15 mouse cellular contexts compared by ENCODE assay signal in genomic region chr5:66918316-66919305, GRCm38 (mm10).
DNase-seq lines count a peak whose midpoint lies in the region; ATAC-seq and TF ChIP-seq lines count a peak whose summit lies in the region.
"Had no signal": no experiment of that assay in that cellular context is flagged by ENCODE, and none has a peak within 500 bp of the region (broad histone marks: within the 10 kb centered on the region; RNA-seq: fewer than 3 reads in every experiment).

No protein-coding gene starts in this region.

- WGBS in kidney, adult 2 months, result 62% methylated on average over 11 of the region's 11 CpGs
- WGBS in hindbrain, embryonic 12.5 days, result 33% methylated on average over 11 of the region's 11 CpGs
- WGBS in midbrain, embryonic 16.5 days, result 23% methylated on average over 11 of the region's 11 CpGs

- H3K27me3 ChIP-seq in kidney, adult 2 months (replicated peaks; ENCODE audit: control insufficient read depth, insufficient read depth, low read length), result no peaks in the 10 kb centered on the region
- no peaks in the 10 kb centered on the region for H3K27me3 ChIP-seq in hindbrain, embryonic 12.5 days
- no peaks in the 10 kb centered on the region for H3K27me3 ChIP-seq in midbrain, embryonic 16.5 days (ENCODE audit: control insufficient read depth, insufficient read depth, low read depth, low read length)

- peak overlapping the region; percentile 12; the same call in 1 of the 2 replicates for H3K27ac ChIP-seq in kidney, adult 2 months (ENCODE audit: insufficient read depth, low read depth, low read length)
- H3K27ac ChIP-seq in hindbrain, embryonic 12.5 days, result peak overlapping the region; percentile 85
- peak overlapping the region; percentile 56 for H3K27ac ChIP-seq in midbrain, embryonic 16.5 days (ENCODE audit: low read length)
- H3K27ac ChIP-seq: left cerebral cortex, adult 2 months; liver, embryonic 14.5 days; stomach, postnatal 0 days had no signal

- no peaks in the 10 kb centered on the region for H3K9me3 ChIP-seq in hindbrain, embryonic 12.5 days (replicated peaks)
- no peaks in the 10 kb centered on the region for H3K9me3 ChIP-seq in midbrain, embryonic 16.5 days (replicated peaks; ENCODE audit: control insufficient read depth, low read length, poor library complexity, severe bottlenecking)

- TF ChIP-seq POLR2A in kidney, adult 2 months (IDR thresholded peaks at IDR 0.05; ENCODE audit: low read depth, low read length), result no peak

- peak; percentile 87 for ATAC-seq in hindbrain, embryonic 12.5 days (ENCODE audit: low FRiP score)
- peak; percentile 70; the same call in 1 of the 2 replicates for ATAC-seq in midbrain, embryonic 16.5 days
- ATAC-seq: intestine, postnatal 0 days had no signal

- H3K4me3 ChIP-seq in kidney, adult 2 months (ENCODE audit: insufficient read depth, low read depth, low read length), result no peak overlapping the region
- no peak overlapping the region for H3K4me3 ChIP-seq in hindbrain, embryonic 12.5 days
- no peak overlapping the region for H3K4me3 ChIP-seq in midbrain, embryonic 16.5 days (ENCODE audit: low read depth, low read length)
- H3K4me3 ChIP-seq: left cerebral cortex, adult 2 months had no signal

- TF ChIP-seq CTCF in kidney, adult 2 months (conservative IDR thresholded peaks at IDR 0.05; ENCODE audit: insufficient read depth, insufficient read length, low read depth, low read length), result no peak

- DNase-seq in kidney, adult 2 months, result peak; percentile 47
- DNase-seq in kidney, postnatal 36 days, result no peak
- peak; percentile 50 for DNase-seq in embryo, embryonic 11.5 days (ENCODE audit: low read depth, low spot score)
- DNase-seq in spleen, postnatal 14 days (ENCODE audit: low spot score in 2 of 2), result no peak
- no peak for DNase-seq in urinary bladder, postnatal 4 days (ENCODE audit: low spot score in 2 of 2)
- DNase-seq in cerebellum, adult 11 months, result no peak
- DNase-seq: adrenal gland, postnatal 14 days; cerebellum, postnatal 14 days; right cerebral cortex, postnatal 14 days had no signal

- H3K4me2 ChIP-seq in hindbrain, embryonic 12.5 days (replicated peaks), result 0 out of 2 replicates have a peak overlapping the region, but pooled peaks have one; percentile 6
- H3K4me2 ChIP-seq in midbrain, embryonic 16.5 days (ENCODE audit: low read length), result no peak overlapping the region

- H3K4me1 ChIP-seq in kidney, adult 2 months (ENCODE audit: control insufficient read depth, insufficient read depth, low read length), result peaks cover 13% of the 10 kb centered on the region; the same call in 1 of the 2 replicates
- peaks cover 37% of the 10 kb centered on the region for H3K4me1 ChIP-seq in hindbrain, embryonic 12.5 days
- H3K4me1 ChIP-seq in midbrain, embryonic 16.5 days (ENCODE audit: control insufficient read depth, insufficient read depth, low read length), result peaks cover 11% of the 10 kb centered on the region

- no peak overlapping the region for H3K9ac ChIP-seq in hindbrain, embryonic 12.5 days
- no peak overlapping the region for H3K9ac ChIP-seq in midbrain, embryonic 16.5 days (ENCODE audit: low read depth, low read length)
- H3K9ac ChIP-seq: liver, embryonic 14.5 days had no signal

- H3K36me3 ChIP-seq in kidney, adult 2 months (ENCODE audit: control insufficient read depth, insufficient read depth, low read length), result no peaks in the 10 kb centered on the region
- H3K36me3 ChIP-seq in hindbrain, embryonic 12.5 days, result no peaks in the 10 kb centered on the region
- H3K36me3 ChIP-seq in midbrain, embryonic 16.5 days (ENCODE audit: control insufficient read depth, insufficient read depth, low read length), result no peaks in the 10 kb centered on the region

Comparison
In these comparisons a context has a peak if more than half of its experiments do, and no peak if none do; other contexts are left out.
1. DNase-seq: peak in kidney, adult 2 months (single experiment) and embryo, embryonic 11.5 days (single experiment); none in kidney, postnatal 36 days (0 of 2), spleen, postnatal 14 days (0 of 2), urinary bladder, postnatal 4 days (0 of 2) and cerebellum, adult 11 months (single experiment).
2. H3K27ac ChIP-seq: peak in every context shown above with its lines; median percentile 85 in hindbrain, embryonic 12.5 days; 56 in midbrain, embryonic 16.5 days; 12 in kidney, adult 2 months.